Mouse (Mus musculus): ENCODE data around the gene Fam178b. TPM values are rescaled to one million over a fixed set of nuclear protein-coding genes. Genes with fewer than 3 reads are reported as not detected.

The Fam178b gene
- polyA plus RNA-seq (2014; fragmentation: Nextera tagmentation; extraction: Ambion mirVana), result 1.2 and 1.3 TPM in 2 replicates

DNA sequence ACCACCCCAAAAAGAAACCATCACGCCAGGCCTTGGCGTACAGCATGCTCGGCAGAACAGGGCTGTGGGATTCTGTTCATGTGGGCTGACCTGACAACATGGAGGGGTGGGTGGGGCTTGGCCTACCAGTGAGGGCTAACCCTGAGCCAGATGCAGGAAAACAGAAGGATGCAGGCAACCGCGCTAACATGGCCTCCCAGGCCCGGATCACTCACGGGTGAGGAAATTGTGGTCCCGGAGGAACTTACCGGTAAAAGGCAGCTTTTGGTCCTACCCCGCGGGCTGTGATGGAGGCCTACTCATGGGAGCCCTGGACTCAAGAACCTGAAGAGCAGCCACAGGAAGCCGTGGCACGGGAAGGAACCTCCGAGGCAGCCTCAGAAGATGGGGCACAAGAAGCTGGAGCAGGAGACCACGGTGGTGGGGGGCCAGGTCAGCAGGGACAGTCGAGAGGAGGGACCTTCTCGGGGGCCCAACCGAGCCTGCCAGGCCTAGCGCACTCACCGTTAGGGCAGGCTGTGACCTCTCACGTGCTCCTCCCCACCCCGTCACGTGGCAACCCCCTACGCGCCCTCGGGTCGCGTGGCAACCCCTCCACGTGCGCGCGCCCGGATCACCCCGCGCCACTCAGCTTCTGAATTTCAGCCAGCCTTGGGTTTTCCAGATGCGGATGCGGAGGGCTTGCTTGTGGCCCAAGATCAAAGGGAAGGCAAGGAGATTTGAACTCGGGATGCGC, at the start of gene Fam178b:
Fam178b (minus strand) TSS at position 564 of the 736 bp plus-strand sequence.
- H3K4me3 ChIP-seq (ENCODE audit: low read length), result no peak within 1 kb of the TSS
- no peak within 1 kb of the TSS for H3K27ac ChIP-seq (ENCODE audit: low read depth, low read length)
- no peaks in the 10 kb centered on the region for H3K4me1 ChIP-seq (ENCODE audit: control insufficient read depth, insufficient read depth, low read length)
- H3K4me2 ChIP-seq (replicated peaks; ENCODE audit: low read depth, low read length), result no peak within 1 kb of the TSS
- WGBS, result 91% methylated on average over 39 of the region's 39 CpGs
- H3K9me3 ChIP-seq (ENCODE audit: control insufficient read depth, low read length), result 0 out of 2 replicates have a peak, but pooled peaks cover 3% of the 10 kb centered on the region
- no peaks in the 10 kb centered on the region for H3K27me3 ChIP-seq (ENCODE audit: control insufficient read depth, insufficient read depth, low read length)
- no peak within 1 kb of the TSS for H3K9ac ChIP-seq (ENCODE audit: low read depth, low read length)
- ATAC-seq (ENCODE audit: low FRiP score, low TSS enrichment), result peak; percentile 43; the same call in 1 of the 2 replicates
- H3K36me3 ChIP-seq (ENCODE audit: control insufficient read depth, insufficient read depth, low read length), result no peaks in the 10 kb centered on the region

DNA sequence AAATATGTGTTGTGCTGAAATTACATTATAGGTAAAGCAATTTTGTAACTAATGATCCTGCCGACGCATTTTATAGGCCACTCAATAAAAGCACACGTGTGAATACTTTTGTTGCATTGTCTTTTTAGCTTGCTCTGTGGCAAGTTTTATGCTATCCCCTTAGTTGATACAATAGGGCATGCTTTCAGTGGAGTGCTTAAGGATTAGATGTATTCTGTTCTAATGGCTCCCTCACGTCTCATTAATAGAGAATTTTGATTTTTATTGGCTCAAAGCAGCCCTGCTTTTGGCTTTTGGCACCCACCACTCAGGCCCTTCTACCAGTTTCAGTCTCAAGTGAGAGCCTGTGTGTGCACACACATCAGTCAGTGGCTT, 41.1 kb upstream of the Fam178b start:
- Histone ChIP-seq H3K27ac (ENCODE audit: low read depth, low read length) (no peak overlapping the region), H3K36me3 (ENCODE audit: control insufficient read depth, insufficient read depth, low read length) (no peaks in the 10 kb centered on the region), H3K4me1 (ENCODE audit: control insufficient read depth, insufficient read depth, low read length) (peaks cover 6% of the 10 kb centered on the region; the same call in 1 of the 2 replicates), H3K9me3 (ENCODE audit: control insufficient read depth, low read length) (no peaks in the 10 kb centered on the region), H3K4me2 (replicated peaks; ENCODE audit: low read depth, low read length) (no peak overlapping the region), H3K4me3 (ENCODE audit: low read length) (no peak overlapping the region), H3K27me3 (ENCODE audit: control insufficient read depth, insufficient read depth, low read length) (no peaks in the 10 kb centered on the region), H3K9ac (ENCODE audit: low read depth, low read length) (no peak overlapping the region)
- 49% methylated on average over 4 of the region's 4 CpGs for WGBS
- ATAC-seq (ENCODE audit: low FRiP score, low TSS enrichment), result no peak

DNA sequence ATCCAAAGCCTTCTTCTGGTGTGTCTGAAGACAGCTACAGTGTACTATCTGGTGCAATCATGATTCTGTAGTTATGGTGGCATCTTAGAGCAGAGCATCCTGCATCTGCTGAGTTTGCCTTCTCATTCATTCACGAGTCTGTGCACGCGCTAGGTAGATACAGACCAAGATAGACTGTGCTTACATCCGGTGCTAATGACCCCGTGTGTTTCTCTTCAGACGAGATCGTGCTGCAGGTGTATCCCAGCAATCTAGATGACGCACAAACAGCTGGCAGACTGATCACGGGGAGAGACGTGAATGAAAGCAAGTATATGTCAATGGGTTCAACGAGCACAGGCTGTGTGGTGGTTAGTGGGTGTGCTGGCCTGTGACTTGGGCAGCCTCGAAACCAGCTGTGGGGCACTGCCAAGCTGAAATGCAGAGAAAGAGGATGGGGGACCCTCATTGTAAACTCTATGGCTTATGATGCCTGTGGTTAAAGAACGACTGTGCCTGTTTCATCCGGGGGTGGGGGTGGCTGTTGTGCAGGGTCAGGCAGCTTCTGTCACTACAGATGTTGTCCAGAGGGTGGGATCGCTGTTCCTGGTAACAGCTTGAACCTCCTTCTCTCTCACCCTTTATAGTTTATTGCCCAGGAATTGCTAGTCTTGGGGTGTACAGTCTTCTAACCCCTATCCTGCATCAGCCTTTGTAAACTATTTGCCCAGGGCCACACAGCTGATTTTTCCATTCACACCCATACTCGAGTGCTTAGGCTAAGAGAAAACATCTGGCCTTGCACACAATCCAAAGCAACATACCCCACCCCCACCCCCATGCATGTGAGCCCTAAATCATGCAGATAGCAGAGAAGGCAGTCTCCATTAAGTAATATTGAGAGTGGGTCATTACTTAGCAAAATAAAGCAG, 40.4 kb upstream of the Fam178b start:
- Histone ChIP-seq H3K4me3 (ENCODE audit: low read length) (no peak overlapping the region), H3K9ac (ENCODE audit: low read depth, low read length) (no peak overlapping the region), H3K27me3 (ENCODE audit: control insufficient read depth, insufficient read depth, low read length) (no peaks in the 10 kb centered on the region), H3K27ac (ENCODE audit: low read depth, low read length) (no peak overlapping the region), H3K4me2 (replicated peaks; ENCODE audit: low read depth, low read length) (no peak overlapping the region), H3K4me1 (ENCODE audit: control insufficient read depth, insufficient read depth, low read length) (peaks cover 6% of the 10 kb centered on the region; the same call in 1 of the 2 replicates), H3K9me3 (ENCODE audit: control insufficient read depth, low read length) (no peaks in the 10 kb centered on the region), H3K36me3 (ENCODE audit: control insufficient read depth, insufficient read depth, low read length) (no peaks in the 10 kb centered on the region)
- 0 out of 2 replicates have a peak, but pooled peaks have one; percentile 43 for ATAC-seq (ENCODE audit: low FRiP score, low TSS enrichment)
- WGBS, result 48% methylated on average over 16 of the region's 16 CpGs

DNA sequence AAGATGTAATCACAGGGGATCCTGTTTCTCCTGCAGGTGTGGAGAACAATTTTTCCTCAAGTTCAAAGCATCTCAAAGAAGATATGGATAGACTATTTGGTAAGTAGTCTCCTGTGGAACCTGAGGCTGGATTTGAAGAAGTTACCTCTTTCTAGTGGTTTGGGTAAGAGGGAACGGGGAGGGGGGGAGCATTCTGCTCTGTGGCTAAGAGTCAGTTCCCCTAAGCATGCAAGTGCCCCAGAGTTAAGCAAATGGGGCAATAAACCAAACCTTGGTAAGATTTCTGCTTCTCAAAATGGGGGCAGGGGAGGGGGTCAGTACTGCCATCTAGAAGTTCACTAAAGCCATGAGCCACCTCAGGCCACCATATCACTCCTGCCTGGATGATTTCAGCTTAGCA, 35.8 kb upstream of the Fam178b start:
- no peak overlapping the region for H3K4me3 ChIP-seq (ENCODE audit: low read length)
- H3K9me3 ChIP-seq (ENCODE audit: control insufficient read depth, low read length), result no peaks in the 10 kb centered on the region
- no peaks in the 10 kb centered on the region for H3K27me3 ChIP-seq (ENCODE audit: control insufficient read depth, insufficient read depth, low read length)
- no peak overlapping the region for H3K4me2 ChIP-seq (replicated peaks; ENCODE audit: low read depth, low read length)
- H3K9ac ChIP-seq (ENCODE audit: low read depth, low read length), result no peak overlapping the region
- peaks cover 6% of the 10 kb centered on the region; the same call in 1 of the 2 replicates for H3K4me1 ChIP-seq (ENCODE audit: control insufficient read depth, insufficient read depth, low read length)
- no peak for ATAC-seq (ENCODE audit: low FRiP score, low TSS enrichment)
- no peaks in the 10 kb centered on the region for H3K36me3 ChIP-seq (ENCODE audit: control insufficient read depth, insufficient read depth, low read length)
- H3K27ac ChIP-seq (ENCODE audit: low read depth, low read length), result no peak overlapping the region
- WGBS, result 56% methylated on average over 1 of the region's 1 CpGs

DNA sequence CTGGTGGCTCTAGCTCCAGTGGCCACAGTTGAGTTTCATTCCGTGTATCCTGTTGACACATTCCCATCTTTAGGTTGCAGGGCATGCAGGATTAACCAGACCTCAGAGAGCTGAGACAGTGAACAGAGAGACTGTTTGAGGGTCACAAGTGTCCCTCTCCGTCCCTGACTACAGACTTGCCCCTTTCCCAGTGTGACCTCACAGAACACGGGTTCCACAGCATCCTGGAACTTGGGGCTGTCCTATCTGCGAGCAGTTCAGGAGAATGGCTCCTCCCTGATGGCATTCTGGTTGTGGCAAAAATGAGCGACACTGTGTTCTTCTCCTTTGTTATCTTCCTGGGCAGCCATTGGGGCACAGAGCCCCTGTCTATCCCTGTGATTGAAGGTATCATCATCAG, 31.3 kb upstream of the Fam178b start, which contains the start of gene Actr1b:
Actr1b (minus strand) TSS at position 112 of the 400 bp plus-strand sequence.
- Histone ChIP-seq H3K4me2 (replicated peaks; ENCODE audit: low read depth, low read length) (no peak within 1 kb of the TSS), H3K27ac (ENCODE audit: low read depth, low read length) (no peak within 1 kb of the TSS), H3K9ac (ENCODE audit: low read depth, low read length) (no peak within 1 kb of the TSS), H3K36me3 (ENCODE audit: control insufficient read depth, insufficient read depth, low read length) (no peaks in the 10 kb centered on the region), H3K4me3 (ENCODE audit: low read length) (no peak within 1 kb of the TSS), H3K9me3 (ENCODE audit: control insufficient read depth, low read length) (no peaks in the 10 kb centered on the region), H3K27me3 (ENCODE audit: control insufficient read depth, insufficient read depth, low read length) (no peaks in the 10 kb centered on the region), H3K4me1 (ENCODE audit: control insufficient read depth, insufficient read depth, low read length) (no peaks in the 10 kb centered on the region)
- ATAC-seq (ENCODE audit: low FRiP score, low TSS enrichment), result no peak
- WGBS, result 80% methylated on average over 5 of the region's 5 CpGs

DNA sequence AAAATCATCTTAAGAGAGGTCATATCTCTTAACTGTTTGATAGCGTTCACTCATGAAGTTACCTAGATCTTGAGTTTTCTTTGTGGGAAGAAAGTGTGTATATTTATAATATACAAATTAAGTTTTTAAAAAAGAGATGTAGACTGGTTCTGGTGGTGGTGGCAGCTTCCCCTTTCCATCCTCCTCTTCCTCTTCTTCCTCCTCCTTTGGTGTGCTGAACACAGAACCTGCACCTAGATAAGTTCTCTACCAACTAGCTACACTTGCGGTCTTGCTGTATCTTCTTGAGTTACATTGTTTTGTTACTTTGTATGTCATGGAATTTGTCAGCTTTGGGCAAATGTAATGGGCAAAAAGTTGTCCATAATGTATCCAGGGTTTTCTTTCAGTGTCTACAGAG, 28.1 kb upstream of the Fam178b start:
- H3K4me3 ChIP-seq (ENCODE audit: low read length), result no peak overlapping the region
- H3K9me3 ChIP-seq (ENCODE audit: control insufficient read depth, low read length), result no peaks in the 10 kb centered on the region
- WGBS, result 92% methylated on average over 2 of the region's 2 CpGs
- peaks cover 12% of the 10 kb centered on the region for H3K36me3 ChIP-seq (ENCODE audit: control insufficient read depth, insufficient read depth, low read length)
- H3K4me1 ChIP-seq (ENCODE audit: control insufficient read depth, insufficient read depth, low read length), result peaks cover 13% of the 10 kb centered on the region
- H3K9ac ChIP-seq (ENCODE audit: low read depth, low read length), result no peak overlapping the region
- no peak overlapping the region for H3K4me2 ChIP-seq (replicated peaks; ENCODE audit: low read depth, low read length)
- H3K27ac ChIP-seq (ENCODE audit: low read depth, low read length), result no peak overlapping the region
- H3K27me3 ChIP-seq (ENCODE audit: control insufficient read depth, insufficient read depth, low read length), result no peaks in the 10 kb centered on the region
- no peak for ATAC-seq (ENCODE audit: low FRiP score, low TSS enrichment)

DNA sequence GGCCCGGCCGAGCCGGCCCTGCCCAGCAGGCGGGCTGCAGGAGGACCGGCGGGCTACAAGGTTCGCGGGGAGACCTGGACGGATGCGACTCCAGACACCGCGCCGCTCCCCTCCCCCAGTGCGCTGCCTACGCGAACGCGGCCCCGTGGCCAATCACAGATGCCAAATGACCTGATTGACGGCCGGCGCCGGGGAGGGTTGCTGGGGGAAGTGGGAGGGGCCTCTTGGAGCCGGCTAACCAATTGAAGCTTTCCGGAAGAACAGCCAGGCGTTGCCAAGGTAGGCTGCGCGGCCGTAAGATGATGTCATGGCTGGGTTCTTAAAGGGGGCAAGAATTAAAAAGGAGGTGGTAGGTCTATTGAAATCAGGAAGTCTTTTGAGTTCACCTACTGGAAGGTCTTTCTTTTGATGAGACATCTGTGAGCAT, 26.9 kb upstream of the Fam178b start, which contains the start of gene 4933424G06Rik:
4933424G06Rik (plus strand) TSS at position 296 of the 427 bp plus-strand sequence.
- Histone ChIP-seq H3K27ac (ENCODE audit: low read depth, low read length) (peak within 1 kb of the TSS; percentile 83), H3K36me3 (ENCODE audit: control insufficient read depth, insufficient read depth, low read length) (peaks cover 24% of the 10 kb centered on the region), H3K4me2 (replicated peaks; ENCODE audit: low read depth, low read length) (peak within 1 kb of the TSS; percentile 61), H3K9me3 (ENCODE audit: control insufficient read depth, low read length) (no peaks in the 10 kb centered on the region), H3K9ac (ENCODE audit: low read depth, low read length) (peak within 1 kb of the TSS; percentile 91), H3K4me1 (ENCODE audit: control insufficient read depth, insufficient read depth, low read length) (peaks cover 13% of the 10 kb centered on the region), H3K4me3 (ENCODE audit: low read length) (peak within 1 kb of the TSS; percentile 94), H3K27me3 (ENCODE audit: control insufficient read depth, insufficient read depth, low read length) (no peaks in the 10 kb centered on the region)
- WGBS, result 0% methylated on average over 29 of the region's 29 CpGs
- peak; percentile 96 for ATAC-seq (ENCODE audit: low FRiP score, low TSS enrichment)

DNA sequence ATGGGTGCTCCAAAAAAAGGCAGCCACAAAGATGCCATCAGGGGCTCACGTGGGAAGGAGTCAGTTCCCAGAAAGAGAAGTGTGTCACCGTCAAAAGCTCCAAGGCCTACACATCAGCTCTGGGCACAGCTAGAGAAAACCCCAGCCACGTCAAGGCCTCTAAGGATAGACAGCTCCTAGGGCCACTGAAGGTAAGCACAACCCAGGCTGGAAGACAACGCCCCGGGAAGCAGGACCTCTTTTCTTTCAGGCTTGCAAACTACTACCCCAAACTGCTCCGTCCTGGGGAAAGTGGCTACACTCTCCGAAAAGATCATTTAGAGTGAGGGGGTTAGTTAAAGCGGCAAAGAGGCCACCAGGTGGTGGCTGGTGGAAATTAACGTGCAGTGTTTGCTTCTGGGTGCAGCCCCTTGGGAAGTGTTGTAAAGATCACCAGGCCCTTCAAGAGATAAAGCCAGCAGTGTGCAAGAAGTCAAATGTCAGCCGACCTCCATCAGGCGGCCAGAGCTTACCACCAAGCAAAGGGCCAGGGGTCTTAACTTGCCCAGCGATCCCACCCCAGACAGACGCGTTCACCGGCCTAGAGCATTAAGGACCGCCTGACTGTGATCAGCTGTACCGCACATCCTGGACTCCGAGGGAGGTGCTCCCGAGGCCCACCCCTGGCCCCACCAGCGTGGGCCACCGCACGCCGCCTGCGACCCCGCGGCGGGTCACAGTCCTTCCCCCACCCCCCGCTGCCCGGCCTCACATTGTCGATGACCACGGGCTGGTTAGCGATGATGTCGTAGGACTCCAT, 26.3 kb upstream of the Fam178b start:
- Histone ChIP-seq H3K27ac (ENCODE audit: low read depth, low read length) (peak overlapping the region; percentile 83), H3K4me1 (ENCODE audit: control insufficient read depth, insufficient read depth, low read length) (peaks cover 13% of the 10 kb centered on the region), H3K4me2 (replicated peaks; ENCODE audit: low read depth, low read length) (peak overlapping the region; percentile 61), H3K36me3 (ENCODE audit: control insufficient read depth, insufficient read depth, low read length) (peaks cover 30% of the 10 kb centered on the region), H3K27me3 (ENCODE audit: control insufficient read depth, insufficient read depth, low read length) (no peaks in the 10 kb centered on the region), H3K4me3 (ENCODE audit: low read length) (peak overlapping the region; percentile 94), H3K9me3 (ENCODE audit: control insufficient read depth, low read length) (no peaks in the 10 kb centered on the region), H3K9ac (ENCODE audit: low read depth, low read length) (peak overlapping the region; percentile 91)
- under 1% methylated on average over 33 of the region's 33 CpGs for WGBS
- ATAC-seq (ENCODE audit: low FRiP score, low TSS enrichment), result peak; percentile 72

Data from kidney, embryonic 14.5 days (tissue).